Mouse (Mus musculus) left cerebral cortex, postnatal 36 days (tissue): ENCODE measurements around the gene Cyct. TPM values are rescaled to one million over a fixed set of nuclear protein-coding genes. Genes with fewer than 3 reads are reported as not detected.

Source experiments
- DNase-seq, 2 experiments: peaks; one replicate each; pipeline ENCODE4 v3.0.0; 2021 to 2022; ENCODE audit warnings: low spot score in 2 of 2, mixed read lengths in 1 of 2
- intact Hi-C: fragments of 180-260 bp; cut with DNase I; formaldehyde crosslinking; loops from one replicate; pipeline ENCODE4 v1.15.1; 2025
- total RNA-seq, 2 experiments: library from RNA; stranded (reverse); gene quantifications; 2 replicates each; pipeline ENCODE4 v1.2.3; 2021

Cyct gene
- not detected for total RNA-seq

DNA sequence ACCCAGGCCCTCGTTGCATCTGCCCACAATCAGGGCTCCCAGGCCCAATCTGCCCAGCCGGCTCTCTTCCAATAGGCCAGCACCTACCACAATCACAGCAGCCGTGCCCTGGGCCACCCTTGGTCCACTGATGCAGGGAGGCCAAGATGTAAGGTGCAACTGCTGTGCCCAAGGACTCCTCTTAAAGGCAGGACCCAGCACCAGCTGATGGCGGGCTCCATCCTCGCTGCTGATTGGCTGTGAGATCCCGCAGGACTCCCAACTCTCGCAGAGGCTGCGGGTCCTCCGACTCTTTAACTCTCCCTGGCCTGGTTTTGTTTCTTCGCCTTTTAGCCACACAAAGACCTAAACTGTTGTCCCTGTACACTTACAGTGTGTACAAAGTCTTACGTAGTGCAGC, at the start of gene Cyct:
TSS of gene Cyct (minus strand) at position 225 of the 400 bp plus-strand sequence.
- intact Hi-C loops: loop anchor here (10.0 kb wide), 1 partner anchor 245 kb away; no protein-coding TSS in a partner anchor
- no peak for DNase-seq

DNA sequence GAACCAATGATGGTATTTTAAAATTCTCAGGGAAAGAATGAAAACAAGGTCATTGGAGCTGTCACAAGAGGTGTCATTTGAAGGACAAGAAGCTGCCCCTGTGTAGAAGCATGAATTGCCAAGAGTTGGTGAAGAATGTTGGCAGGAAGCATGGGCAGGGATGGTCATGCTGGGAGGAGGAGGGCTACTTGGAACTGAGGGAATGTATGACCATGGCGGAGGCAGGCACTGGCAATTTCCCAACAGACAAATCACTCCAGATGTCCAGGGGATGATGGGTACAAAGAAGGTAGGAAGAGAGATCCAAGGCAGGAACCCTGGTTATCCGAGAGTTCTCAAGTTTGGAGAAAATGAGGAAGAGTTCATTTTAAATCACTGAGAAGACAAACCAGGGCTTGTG, 49.7 kb upstream of the Cyct start:
- DNase-seq: no peak
- intact Hi-C loops: no loop called here

DNA sequence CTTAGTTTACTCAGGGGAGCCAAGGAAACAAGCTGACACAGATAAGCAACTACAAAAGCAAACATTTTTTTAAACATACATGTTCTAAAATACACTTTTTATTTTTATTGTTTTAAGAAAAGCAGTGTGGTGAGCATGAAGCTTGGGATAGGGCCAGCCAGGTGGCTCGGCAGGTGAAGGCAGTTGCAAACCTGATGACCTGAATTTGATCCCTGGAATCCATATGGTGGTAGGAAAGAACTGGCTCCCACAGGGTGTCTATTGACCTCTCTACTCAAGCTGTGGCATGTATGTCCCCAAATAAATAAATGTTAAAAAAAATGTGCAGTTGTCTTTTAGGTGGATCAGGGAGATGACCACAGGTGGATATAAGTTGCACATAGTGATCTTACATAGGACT, 49.3 kb upstream of the Cyct start:
- intact Hi-C loops: no loop called here
- no peak for DNase-seq

DNA sequence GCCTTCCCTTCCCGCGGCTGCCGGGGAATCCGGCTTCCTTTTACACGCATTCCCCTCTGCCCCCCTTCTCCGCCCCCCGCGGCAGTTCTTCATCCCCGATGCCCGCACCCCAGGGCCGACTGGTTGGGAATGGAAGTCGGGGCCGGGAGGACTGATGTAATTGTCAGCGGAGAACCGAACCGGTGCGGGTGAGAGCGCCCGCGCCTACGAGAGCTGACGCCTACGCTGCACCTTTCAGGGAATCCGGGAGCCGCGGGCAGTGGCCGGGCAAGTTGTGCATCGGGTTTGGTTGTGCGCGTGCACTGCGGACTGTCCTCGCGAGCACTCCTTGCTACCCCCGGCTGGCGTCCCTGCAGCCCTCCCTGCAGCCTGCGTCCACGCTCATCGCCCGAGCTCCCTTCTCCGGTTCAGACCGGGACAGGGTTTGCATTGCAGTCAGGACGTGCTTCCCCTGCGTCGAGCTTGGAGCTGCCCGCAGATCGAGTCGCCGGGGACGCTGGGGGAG, 46.7 kb upstream of the Cyct start:
- intact Hi-C loops: loop anchor here (2.0 kb wide), 1 partner anchor 36 kb away; no protein-coding TSS in a partner anchor
- DNase-seq: peak; percentile 77 to 81

DNA sequence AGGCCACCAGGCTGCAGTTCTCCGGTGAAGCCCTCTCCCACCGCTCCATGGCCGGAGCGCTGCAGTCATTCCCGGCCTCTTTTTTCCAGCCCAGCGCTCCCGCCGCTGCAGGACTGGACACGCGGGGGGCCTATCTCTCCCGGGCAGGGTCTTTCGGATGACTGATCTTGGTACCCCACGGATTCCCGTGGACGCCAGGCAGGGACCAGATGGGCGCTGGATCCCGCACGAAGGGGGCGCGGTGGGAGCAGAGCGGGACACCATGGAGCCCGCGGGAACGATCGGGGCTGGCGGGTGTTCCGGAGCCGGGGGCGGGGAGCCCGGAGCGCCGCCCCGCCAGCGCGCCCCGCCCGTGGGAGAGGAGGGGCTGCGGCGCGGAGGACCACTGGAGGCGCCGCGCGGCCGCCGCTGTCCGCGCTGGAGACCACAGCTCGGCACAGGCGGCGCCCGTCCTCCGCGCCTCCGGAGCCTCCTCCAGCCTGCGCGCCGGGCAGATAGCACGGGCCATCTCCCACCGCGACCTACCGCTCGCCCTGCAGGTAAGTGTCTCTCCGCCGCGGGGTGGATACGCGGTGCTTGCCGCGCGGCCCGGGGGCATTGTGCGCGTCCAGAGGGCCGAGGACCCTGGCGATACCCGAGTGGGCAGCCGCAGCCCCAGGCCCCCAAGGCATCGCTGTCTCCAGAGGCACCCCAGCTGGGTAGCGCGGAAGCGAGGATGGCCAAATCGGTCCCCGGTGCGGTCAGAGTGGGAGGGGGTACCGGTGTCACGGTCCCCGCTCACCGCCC, 46.1 kb upstream of the Cyct start, which contains the start of gene Osbpl6:
TSS of gene Osbpl6 (plus strand) at position 358 of the 786 bp plus-strand sequence.
- DNase-seq: peak; percentile 74 to 87
- intact Hi-C loops: loop anchor here (2.0 kb wide), 1 partner anchor 36 kb away; no protein-coding TSS in a partner anchor

DNA sequence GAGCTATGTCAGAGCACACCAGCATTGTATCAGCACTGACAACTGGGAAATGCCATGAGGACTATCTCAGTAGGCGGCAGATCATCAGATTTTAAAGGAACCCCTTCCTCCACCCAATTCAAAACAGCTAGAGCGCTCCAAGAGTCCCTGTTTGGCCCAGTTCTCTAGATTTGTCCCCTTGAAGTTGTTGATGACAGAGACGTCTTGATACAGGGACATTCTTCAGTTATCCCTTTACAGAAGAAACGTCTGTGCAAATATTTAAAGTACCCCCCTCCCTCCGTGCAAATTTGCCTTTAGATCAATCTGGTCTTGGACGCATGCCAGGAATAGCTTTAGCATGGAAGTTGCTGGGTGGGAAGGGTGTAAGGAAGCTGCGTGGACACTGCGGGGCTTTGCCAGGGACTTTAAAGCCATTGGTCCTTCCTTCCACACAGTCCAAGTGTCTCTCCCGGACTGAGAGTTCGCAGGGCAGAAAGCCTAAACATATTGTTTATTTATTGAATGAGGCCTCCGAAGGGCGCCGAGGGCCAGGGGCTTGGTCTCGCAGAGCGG, 45.4 kb upstream of the Cyct start:
- intact Hi-C loops: loop anchor here (2.0 kb wide), 1 partner anchor 35 kb away; no protein-coding TSS in a partner anchor
- DNase-seq: peak; percentile 11 to 24

DNA sequence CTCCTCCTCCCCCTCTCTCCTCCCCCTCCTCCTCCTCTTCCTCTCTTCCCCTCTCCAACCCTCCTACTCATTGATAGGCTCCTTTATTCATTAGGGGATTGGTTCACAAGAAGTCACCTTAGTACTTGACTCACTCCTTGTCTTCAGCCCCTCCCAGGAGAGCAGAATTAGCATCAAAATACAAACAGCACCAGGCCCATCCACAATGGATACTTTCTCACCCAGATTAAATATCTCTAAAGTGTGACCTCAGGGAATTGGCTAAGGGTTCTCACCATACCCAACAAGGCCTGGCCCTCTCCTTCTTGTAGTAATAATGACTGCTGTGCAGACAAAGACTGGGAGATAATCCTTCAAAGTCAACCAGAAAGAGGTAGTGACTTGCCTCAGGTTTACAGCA, 39.9 kb upstream of the Cyct start:
- no peak for DNase-seq
- intact Hi-C loops: no loop called here

DNA sequence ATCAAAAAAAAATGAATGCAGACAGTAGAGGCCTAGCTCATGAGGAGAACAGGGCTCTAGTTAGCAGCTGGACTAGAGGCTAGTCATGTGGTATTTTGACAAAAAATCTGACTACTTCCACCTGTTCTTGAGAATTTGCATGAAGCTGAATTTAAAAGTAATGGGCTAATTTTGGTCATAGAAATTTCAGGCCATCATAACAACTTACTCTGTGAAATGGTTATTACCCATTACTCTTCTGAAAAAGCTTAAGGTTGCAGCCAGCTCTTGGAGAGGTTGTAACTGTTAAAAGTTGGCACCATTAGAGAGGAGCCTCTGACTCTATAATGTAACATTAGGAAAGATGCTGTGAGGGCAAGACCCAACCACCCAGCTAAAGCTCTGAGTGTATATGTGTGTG, 26.3 kb upstream of the Cyct start:
- intact Hi-C loops: no loop called here

DNA sequence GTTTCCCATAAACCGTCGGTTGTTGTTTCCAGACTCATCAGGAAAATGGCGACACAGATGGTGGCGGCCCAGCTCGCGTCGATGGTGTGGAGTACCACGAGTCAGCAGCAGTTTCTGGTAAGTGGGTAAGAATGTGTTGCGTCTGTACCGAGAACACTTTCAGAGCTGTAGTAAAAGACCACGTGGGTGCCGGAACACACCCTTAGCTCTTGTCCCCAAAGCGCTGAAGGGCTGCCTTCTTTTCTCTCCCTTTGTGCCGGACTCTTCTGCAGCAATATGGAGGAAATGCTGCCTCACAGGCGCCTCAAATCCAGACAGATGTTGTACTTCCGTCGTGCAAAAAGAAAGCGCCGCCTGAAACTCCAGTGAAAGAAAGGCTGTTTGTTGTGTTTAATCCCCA, 18.4 kb upstream of the Cyct start:
- no peak for DNase-seq
- intact Hi-C loops: no loop called here

More for the DNA sequence above, 26.3 kb upstream of the Cyct start:
- no peak for DNase-seq

DNA sequence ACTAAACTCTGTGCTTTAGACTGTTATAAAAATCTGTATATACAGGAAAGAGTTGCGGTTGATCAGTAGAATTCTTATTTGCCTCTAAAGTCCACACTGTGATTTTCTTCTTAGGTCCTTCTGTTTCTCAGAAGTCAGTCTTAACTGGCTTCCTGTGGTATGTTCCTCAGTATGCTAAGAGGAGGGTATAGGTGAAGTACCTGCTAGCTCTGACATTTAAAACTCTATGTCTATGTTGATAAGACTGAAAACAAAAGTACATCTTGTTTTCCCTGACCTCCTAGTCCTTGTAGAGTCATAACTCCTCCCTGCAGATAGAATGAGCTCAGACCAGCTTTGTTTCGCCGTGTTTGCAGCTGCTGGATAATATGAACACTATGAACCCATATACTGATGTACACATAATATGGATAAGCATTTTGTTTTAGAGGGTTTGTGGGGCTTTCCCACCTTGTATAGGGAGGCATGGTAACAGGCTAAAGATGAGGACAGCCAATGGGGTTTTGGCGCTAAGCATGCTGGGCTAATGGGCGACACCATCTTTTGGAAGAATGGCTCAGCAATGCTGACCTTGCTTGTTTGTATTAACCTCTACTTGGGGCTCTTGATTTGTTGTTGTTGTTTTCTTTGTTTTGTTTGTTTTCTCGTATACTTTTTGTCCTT, 14.4 kb upstream of the Cyct start:
- intact Hi-C loops: no loop called here
- DNase-seq: no peak

DNA sequence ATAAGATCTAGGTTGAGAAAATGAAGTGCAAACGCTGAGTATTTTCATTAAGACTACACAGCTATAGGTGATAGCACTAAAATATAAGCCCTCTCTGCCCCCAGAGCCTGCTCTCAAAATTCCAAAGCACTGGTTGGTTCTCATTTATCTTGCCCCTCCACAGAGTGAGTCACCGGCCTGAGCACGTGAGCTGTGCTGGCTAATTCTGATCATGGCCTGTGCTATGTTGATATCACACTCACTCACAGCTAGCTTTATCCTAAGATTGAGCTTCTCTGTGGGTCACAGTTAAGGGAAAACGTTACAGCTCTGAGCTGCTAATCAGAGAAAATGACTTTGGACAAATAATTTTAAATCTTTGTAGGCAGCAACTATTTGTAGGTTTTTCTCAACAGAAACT, 12.0 kb upstream of the Cyct start:
- DNase-seq: no peak
- intact Hi-C loops: no loop called here

DNA sequence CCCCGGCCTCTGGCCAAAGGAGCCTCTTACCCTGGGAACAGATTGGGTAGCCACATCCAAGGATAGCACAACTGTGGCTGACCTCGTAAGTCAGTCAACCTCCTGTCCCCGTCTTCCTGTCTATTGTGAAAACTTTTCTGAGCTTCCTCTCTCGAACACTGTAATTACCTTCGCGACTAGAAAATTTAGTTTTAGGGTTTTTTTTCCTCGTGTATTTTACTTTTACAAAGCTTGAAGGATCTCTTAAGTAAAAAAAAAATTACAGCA, 10.3 kb upstream of the Cyct start:
- intact Hi-C loops: loop anchor here (2.0 kb wide), 1 partner anchor 36 kb away; the partner anchor contains the start of gene Osbpl6
- no peak for DNase-seq

DNA sequence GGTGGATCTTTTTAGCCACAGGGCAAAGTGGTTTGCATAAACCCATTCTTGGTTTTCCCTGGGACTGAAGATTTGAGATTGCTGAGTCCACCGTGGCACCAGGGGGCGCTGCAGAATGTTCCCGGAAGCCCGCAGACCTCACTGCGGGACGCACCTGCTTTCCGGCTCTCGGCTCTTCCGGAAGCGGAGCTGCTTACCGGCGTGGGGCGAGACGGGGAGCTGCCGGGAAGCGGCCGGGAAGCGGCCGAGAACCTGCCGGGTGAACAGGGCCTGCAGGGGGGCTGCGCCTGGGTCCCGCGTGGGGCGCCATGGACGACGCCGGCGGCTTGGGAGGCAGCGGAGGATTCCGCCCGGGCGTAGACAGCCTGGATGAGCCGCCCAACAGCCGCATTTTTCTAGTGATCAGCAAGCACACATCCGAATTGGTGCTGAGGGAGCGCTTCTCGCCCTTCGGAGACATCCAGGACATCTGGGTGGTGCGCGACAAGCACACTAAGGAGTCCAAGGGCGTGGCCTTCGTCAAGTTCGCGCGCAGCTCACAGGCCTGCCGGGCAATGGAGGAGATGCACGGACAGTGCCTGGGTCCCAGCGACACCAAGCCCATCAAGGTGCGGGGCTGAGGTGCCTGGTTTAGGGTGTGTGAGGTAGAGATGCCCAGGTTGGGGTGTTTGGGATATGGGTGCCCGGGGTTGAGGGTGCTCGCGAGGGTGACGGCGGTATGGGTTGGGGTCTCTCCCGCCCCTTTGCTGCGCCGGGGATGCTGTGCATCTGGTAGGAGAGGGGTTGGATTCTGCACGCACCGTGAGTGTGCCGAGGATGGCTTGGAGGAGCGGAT, 9.8 kb upstream of the Cyct start, which contains the start of gene Rbm45:
TSS of gene Rbm45 (plus strand) at position 164 of the 835 bp plus-strand sequence.
- DNase-seq: peak; percentile 86 to 88
- intact Hi-C loops: loop anchor here (2.0 to 10.0 kb wide), 3 partner anchors 37 to 255 kb away; partner anchors contain the start of gene Osbpl6

DNA sequence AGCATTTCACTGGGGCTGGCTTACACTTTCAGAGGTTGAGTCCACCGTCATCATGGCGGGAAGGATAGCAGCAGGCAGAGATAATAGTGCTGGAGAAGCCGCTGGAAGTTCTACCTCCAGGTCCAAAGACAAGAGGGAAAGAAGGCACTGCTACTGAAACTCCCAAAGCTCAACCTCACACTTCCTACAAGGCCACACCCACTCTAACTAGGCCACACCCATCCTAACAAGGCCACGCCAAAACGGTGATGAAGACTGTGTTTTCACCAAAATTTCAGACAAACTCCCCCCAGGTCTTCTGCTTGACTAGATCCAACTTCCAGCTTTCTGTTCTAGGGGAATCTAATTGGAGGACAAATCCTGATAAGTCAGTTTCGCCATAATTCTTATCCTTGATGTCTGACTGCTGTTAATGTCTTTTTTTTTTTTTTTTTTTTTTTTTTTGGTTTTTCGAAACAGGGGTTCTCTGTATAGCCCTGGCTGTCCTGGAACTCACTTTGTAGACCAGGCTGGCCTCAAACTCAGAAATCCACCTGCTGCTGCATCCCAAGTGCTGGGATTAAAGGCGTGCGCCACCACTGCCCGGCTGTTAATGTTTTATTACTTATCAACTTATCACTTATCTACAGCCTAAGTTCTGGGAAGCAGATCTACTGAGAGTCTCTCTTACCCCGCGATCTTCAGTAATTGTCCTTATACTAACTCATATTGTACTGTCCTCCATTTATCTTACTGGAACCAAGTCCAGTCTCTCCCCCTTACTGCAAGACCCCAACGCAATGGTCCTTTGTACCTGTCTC, 8.8 kb upstream of the Cyct start:
- intact Hi-C loops: loop anchor here (2.0 to 10.0 kb wide), 2 partner anchors 248 to 254 kb away; no protein-coding TSS in a partner anchor
- no peak for DNase-seq

DNA sequence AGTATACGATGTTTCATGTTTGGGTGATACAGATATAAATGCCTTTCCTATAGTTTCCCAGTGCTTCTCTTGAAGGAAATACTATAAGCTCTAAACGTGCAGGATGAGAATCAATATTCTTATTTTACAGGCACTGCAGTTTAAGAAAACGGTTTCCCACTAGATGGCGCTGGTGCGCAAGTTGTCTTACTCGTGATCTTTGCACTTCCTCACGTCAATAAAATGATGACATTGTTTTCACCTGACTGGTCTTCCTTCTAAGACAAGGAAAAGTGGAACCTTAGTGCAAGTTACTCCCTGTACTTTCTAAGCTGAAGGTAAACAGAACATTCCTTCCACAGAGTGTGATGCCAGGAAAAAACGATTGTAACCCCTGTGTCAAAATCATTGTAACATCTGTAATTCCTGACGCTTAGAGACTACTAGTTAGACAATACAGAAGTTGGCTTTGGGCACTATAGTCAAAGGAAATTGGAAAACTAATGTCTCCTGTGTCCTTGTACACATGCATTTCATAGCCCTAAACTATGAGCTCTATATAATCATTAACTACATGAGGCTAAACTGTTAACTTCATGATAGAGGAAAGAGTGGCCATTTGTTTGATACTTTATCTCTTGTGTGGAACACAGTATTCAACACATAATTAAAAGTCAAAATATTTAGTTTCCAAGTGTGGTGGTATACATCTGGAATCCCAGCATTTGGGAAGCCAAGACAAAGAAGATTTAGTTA, 7.1 kb upstream of the Cyct start:
- intact Hi-C loops: loop anchor here (10.0 kb wide), 1 partner anchor 253 kb away; no protein-coding TSS in a partner anchor
- DNase-seq: peak; percentile 53 to 67

DNA sequence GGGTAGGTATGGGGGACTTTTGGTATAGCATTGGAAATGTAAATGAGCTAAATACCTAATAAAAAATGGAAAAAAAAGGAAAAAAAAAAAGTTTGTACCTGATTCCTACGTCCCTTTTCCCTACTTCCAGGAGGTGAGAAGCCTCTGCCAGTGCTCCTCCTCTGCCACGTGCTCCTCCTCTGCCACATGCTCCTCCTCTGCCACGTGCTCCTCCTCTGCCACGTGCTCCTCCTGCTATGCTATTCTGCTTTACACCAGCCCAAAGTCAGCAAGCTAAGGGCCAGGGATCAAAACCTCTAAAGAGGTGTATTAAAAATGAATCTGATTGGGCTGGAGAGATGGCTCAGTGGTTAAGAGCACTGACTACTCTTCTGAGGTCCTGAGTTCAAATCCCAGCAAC, 5.6 kb upstream of the Cyct start:
- no peak for DNase-seq
- intact Hi-C loops: loop anchor here (10.0 kb wide), 1 partner anchor 251 kb away; no protein-coding TSS in a partner anchor

DNA sequence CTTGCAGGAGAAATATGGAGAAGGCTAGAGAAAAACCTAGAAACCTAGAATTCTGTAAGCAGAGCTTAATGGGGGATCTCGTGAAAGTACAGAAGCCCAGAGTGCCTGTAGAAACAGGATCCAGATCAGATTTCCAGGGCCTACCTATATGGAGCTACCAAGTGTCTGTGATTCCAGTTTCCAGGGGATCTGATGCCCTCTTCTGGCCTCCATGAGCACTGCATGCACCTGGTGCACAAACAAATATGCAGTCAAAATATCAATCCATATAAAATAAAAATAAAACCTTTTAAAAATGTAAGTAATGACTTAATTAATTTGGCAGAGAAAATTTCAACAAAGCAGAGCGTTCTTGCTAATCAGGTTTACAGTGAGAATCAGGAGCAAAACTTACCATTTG, 1.9 kb upstream of the Cyct start:
- intact Hi-C loops: loop anchor here (10.0 kb wide), 1 partner anchor 247 kb away; no protein-coding TSS in a partner anchor
- DNase-seq: no peak

DNA sequence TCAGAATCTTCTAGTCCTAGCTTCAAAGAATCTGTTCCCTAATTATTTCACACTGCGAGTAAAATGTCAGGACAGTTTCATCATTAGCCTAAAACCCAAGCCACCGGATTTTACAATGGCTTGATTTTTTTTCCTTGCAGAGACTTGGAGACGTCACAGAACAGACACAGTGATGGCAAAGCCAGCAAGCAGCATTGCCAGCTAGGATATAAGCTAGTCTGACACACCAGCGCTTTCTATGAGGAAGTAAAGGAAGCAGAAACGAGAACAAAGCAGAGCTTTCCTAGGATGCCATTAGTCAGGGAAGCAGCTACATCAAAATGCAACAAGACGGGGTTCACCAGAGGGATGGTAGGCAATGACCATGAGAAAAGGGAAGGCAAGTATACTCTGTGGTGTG, 12.4 kb downstream of the Cyct start:
- no peak for DNase-seq

More for the DNA sequence above, 12.4 kb downstream of the Cyct start:
- intact Hi-C loops: loop anchor here (10.0 kb wide), 1 partner anchor 223 kb away; no protein-coding TSS in a partner anchor
